In genomic region chr7:37376207-37376606, GRCm38 (mm10) we compare ENCODE assay signal across 16 mouse cellular contexts.
DNase-seq lines count a peak whose midpoint lies in the region; ATAC-seq and TF ChIP-seq lines count a peak whose summit lies in the region.
"Had no signal": no experiment of that assay in that cellular context is flagged by ENCODE, and none has a peak within 500 bp of the region (broad histone marks: within the 10 kb centered on the region; RNA-seq: fewer than 3 reads in every experiment).

No protein-coding gene starts in this region.

- H3K9ac ChIP-seq in hindbrain, embryonic 11.5 days (ENCODE audit: low read depth, low read length): 0 out of 2 replicates have a peak overlapping the region, but pooled peaks have one; percentile 16
- no peak overlapping the region for H3K9ac ChIP-seq in hindbrain, embryonic 14.5 days
- H3K9ac ChIP-seq in midbrain, embryonic 13.5 days (replicated peaks): no peak overlapping the region
- H3K9ac ChIP-seq: embryonic facial prominence, embryonic 13.5 days; heart, embryonic 12.5 days; kidney, embryonic 15.5 days; liver, embryonic 15.5 days; stomach, embryonic 15.5 days had no signal

- POLR2A ChIA-PET in Patski (lab: Charles Lee): interaction anchor here (0.7 kb wide), 1 partner anchor 519 kb away, joined by 3 read pairs; no protein-coding TSS in a partner anchor

- no peaks in the 10 kb centered on the region for H3K36me3 ChIP-seq in hindbrain, embryonic 11.5 days (ENCODE audit: control insufficient read depth, insufficient read depth, low read length)
- H3K36me3 ChIP-seq in hindbrain, embryonic 14.5 days (replicated peaks; ENCODE audit: control insufficient read depth, insufficient read depth): no peaks in the 10 kb centered on the region
- no peaks in the 10 kb centered on the region for H3K36me3 ChIP-seq in embryonic facial prominence, embryonic 10.5 days (replicated peaks)
- H3K36me3 ChIP-seq in midbrain, embryonic 13.5 days: no peaks in the 10 kb centered on the region; the same call in 1 of the 2 replicates
- H3K36me3 ChIP-seq: embryonic facial prominence, embryonic 13.5 days; heart, embryonic 12.5 days; kidney, embryonic 15.5 days; liver, embryonic 15.5 days; stomach, embryonic 15.5 days had no signal

- in situ Hi-C loops in Patski (cut with MboI; ENCODE audit: low pct_unique_long_range_greater_than_20kb): loop anchor here (10.0 kb wide), 3 partner anchors 189 to 779 kb away; no protein-coding TSS in a partner anchor

- peaks cover 9% of the 10 kb centered on the region for H3K4me1 ChIP-seq in hindbrain, embryonic 11.5 days (replicated peaks; ENCODE audit: control insufficient read depth, insufficient read depth, low read length)
- H3K4me1 ChIP-seq in hindbrain, embryonic 14.5 days (replicated peaks; ENCODE audit: control insufficient read depth, insufficient read depth, low read length): peaks cover 15% of the 10 kb centered on the region
- peaks cover 48% of the 10 kb centered on the region for H3K4me1 ChIP-seq in embryonic facial prominence, embryonic 10.5 days
- H3K4me1 ChIP-seq in midbrain, embryonic 13.5 days (replicated peaks): peaks cover 38% of the 10 kb centered on the region
- H3K4me1 ChIP-seq: liver, embryonic 15.5 days had no signal

- no peak overlapping the region for H3K4me2 ChIP-seq in hindbrain, embryonic 11.5 days (replicated peaks; ENCODE audit: low read depth, low read length)
- no peak overlapping the region for H3K4me2 ChIP-seq in hindbrain, embryonic 14.5 days (replicated peaks)
- H3K4me2 ChIP-seq in midbrain, embryonic 13.5 days (replicated peaks): no peak overlapping the region
- H3K4me2 ChIP-seq: embryonic facial prominence, embryonic 13.5 days; heart, embryonic 12.5 days; kidney, embryonic 15.5 days; liver, embryonic 15.5 days; stomach, embryonic 15.5 days had no signal

- no peak overlapping the region for H3K4me3 ChIP-seq in hindbrain, embryonic 11.5 days (ENCODE audit: low read depth, low read length)
- H3K4me3 ChIP-seq in hindbrain, embryonic 14.5 days (replicated peaks; ENCODE audit: low read length): no peak overlapping the region
- H3K4me3 ChIP-seq in embryonic facial prominence, embryonic 10.5 days: no peak overlapping the region
- no peak overlapping the region for H3K4me3 ChIP-seq in midbrain, embryonic 13.5 days (replicated peaks)
- H3K4me3 ChIP-seq: embryonic facial prominence, embryonic 13.5 days; heart, embryonic 12.5 days; kidney, embryonic 15.5 days; liver, embryonic 15.5 days; stomach, embryonic 15.5 days had no signal

- no peak overlapping the region for H3K27ac ChIP-seq in hindbrain, embryonic 11.5 days (ENCODE audit: low read depth, low read length)
- H3K27ac ChIP-seq in hindbrain, embryonic 14.5 days: no peak overlapping the region
- H3K27ac ChIP-seq in embryonic facial prominence, embryonic 10.5 days (replicated peaks): peak overlapping the region; percentile 73
- H3K27ac ChIP-seq in midbrain, embryonic 13.5 days: no peak overlapping the region
- H3K27ac ChIP-seq: embryonic facial prominence, embryonic 13.5 days; kidney, embryonic 15.5 days; liver, embryonic 15.5 days; stomach, embryonic 15.5 days had no signal

- no peak for TF ChIP-seq CTCF in Patski (IDR thresholded peaks at IDR 0.05)

- DNase-seq in hindbrain, embryonic 11.5 days (ENCODE audit: low spot score): peak; percentile 39
- DNase-seq in hindbrain, embryonic 14.5 days (ENCODE audit: low spot score): no peak
- DNase-seq in Patski (ENCODE audit: low read depth, low spot score): no peak
- peak; percentile 73 for DNase-seq in embryonic facial prominence, embryonic 10.5 days (ENCODE audit: low spot score)
- DNase-seq in lung, postnatal 10 days: no peak
- DNase-seq in liver: no peak
- DNase-seq: left cerebral cortex, postnatal 4 days; right cerebral cortex, postnatal 14 days; thymus, adult 2 months had no signal

- CTCF ChIA-PET in Patski (lab: Charles Lee): interaction anchor here (1.0 to 2.2 kb wide), 3 partner anchors 394 to 684 kb away, joined by 3 to 8 read pairs (median 3); no protein-coding TSS in a partner anchor

- no peaks in the 10 kb centered on the region for H3K27me3 ChIP-seq in hindbrain, embryonic 11.5 days (ENCODE audit: control insufficient read depth, insufficient read depth, low read length)
- no peaks in the 10 kb centered on the region for H3K27me3 ChIP-seq in hindbrain, embryonic 14.5 days (ENCODE audit: control insufficient read depth, insufficient read depth, low read length)
- no peaks in the 10 kb centered on the region for H3K27me3 ChIP-seq in Patski
- H3K27me3 ChIP-seq in embryonic facial prominence, embryonic 10.5 days (replicated peaks; ENCODE audit: low read depth, poor library complexity, severe bottlenecking): peaks cover 37% of the 10 kb centered on the region
- 0 out of 2 replicates have a peak, but pooled peaks cover 3% of the 10 kb centered on the region for H3K27me3 ChIP-seq in midbrain, embryonic 13.5 days
- H3K27me3 ChIP-seq: liver, embryonic 15.5 days; stomach, embryonic 15.5 days had no signal

- no peaks in the 10 kb centered on the region for H3K9me3 ChIP-seq in hindbrain, embryonic 11.5 days (ENCODE audit: control insufficient read depth, low read length)
- H3K9me3 ChIP-seq in hindbrain, embryonic 14.5 days (ENCODE audit: control insufficient read depth, low read length): no peaks in the 10 kb centered on the region
- H3K9me3 ChIP-seq in embryonic facial prominence, embryonic 10.5 days: no peaks in the 10 kb centered on the region
- H3K9me3 ChIP-seq in midbrain, embryonic 13.5 days: no peaks in the 10 kb centered on the region
- H3K9me3 ChIP-seq: embryonic facial prominence, embryonic 13.5 days; heart, embryonic 12.5 days; kidney, embryonic 15.5 days; liver, embryonic 15.5 days; stomach, embryonic 15.5 days had no signal

- ATAC-seq in hindbrain, embryonic 11.5 days (ENCODE audit: low FRiP score): no peak
- no peak for ATAC-seq in hindbrain, embryonic 14.5 days (ENCODE audit: low FRiP score)
- ATAC-seq in Patski: peak; percentile 14
- ATAC-seq in midbrain, embryonic 13.5 days: 0 out of 2 replicates have a peak, but pooled peaks have one; percentile 15
- ATAC-seq: intestine, embryonic 16.5 days had no signal

- 12% methylated on average over 6 of the region's 6 CpGs for WGBS in hindbrain, embryonic 11.5 days
- WGBS in hindbrain, embryonic 14.5 days: 10% methylated on average over 6 of the region's 6 CpGs
- 10% methylated on average over 6 of the region's 6 CpGs for WGBS in embryonic facial prominence, embryonic 10.5 days
- WGBS in midbrain, embryonic 13.5 days: 4% methylated on average over 6 of the region's 6 CpGs

Comparison
In these comparisons a context has a peak if more than half of its experiments do, and no peak if none do; other contexts are left out.
1. DNase-seq: peak in hindbrain, embryonic 11.5 days (single experiment) and embryonic facial prominence, embryonic 10.5 days (single experiment); none in hindbrain, embryonic 14.5 days (single experiment), Patski (single experiment), lung, postnatal 10 days (single experiment) and liver (single experiment).
2. ATAC-seq: peak in Patski (single experiment) and midbrain, embryonic 13.5 days (single experiment); none in hindbrain, embryonic 11.5 days (single experiment) and hindbrain, embryonic 14.5 days (single experiment).